Mouse (Mus musculus) stomach, postnatal 0 days (tissue): ENCODE results near the gene Ivd.

Experiments used
- CTCF ChIP-seq: IDR thresholded peaks from 2 replicates; pipeline ENCODE4 v1.5.1; 2016; ENCODE audit warnings: antibody characterized with exemption, low read depth, mild to moderate bottlenecking, moderate library complexity
- EP300 ChIP-seq: optimal IDR thresholded peaks from 2 replicates; pipeline ENCODE3; 2016; ENCODE audit warnings: antibody characterized with exemption

DNA sequence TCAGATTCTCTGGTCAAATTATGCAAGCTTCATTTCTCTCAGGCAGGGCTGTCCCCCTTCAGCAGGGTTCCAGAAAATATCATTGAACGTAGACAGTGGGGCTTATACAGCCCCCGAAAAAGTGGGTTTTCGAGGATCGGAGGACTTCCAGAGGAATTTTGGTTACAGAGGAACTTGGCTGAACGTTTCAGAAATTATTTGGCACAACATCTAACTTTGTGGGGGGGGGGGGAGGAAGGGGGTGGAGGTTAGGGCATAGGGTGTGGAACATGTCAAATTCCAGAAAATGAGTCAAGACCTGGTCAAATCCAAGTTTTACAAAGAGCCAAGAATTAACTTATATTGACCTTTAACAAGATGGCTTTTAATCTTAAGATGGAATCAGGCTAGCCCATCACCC, 32.7 kb upstream of the Ivd start:
- TF ChIP-seq CTCF (no peak), EP300 (no peak)
